Comparison of ENCODE assay signal across 9 mouse cellular contexts in genomic region chr7:105568583-105568982, GRCm38 (mm10). TPM values are rescaled to one million over a fixed set of nuclear protein-coding genes. Genes with fewer than 3 reads are reported as not detected.
DNase-seq lines count a peak whose midpoint lies in the region; ATAC-seq and TF ChIP-seq lines count a peak whose summit lies in the region.
"Had no signal": no experiment of that assay in that cellular context is flagged by ENCODE, and none has a peak within 500 bp of the region (broad histone marks: within the 10 kb centered on the region; RNA-seq: fewer than 3 reads in every experiment).

No protein-coding gene starts in this region.

- no peak overlapping the region for H3K4me2 ChIP-seq in embryonic facial prominence, embryonic 15.5 days (replicated peaks)
- H3K4me2 ChIP-seq: liver, embryonic 13.5 days had no signal

- peak; percentile 26; the same call in 1 of the 2 replicates for ATAC-seq in embryonic facial prominence, embryonic 15.5 days (ENCODE audit: insufficient number of reproducible peaks, low FRiP score, low TSS enrichment, low read depth)
- ATAC-seq in activated CD4-positive, CD25-positive, alpha-beta regulatory T cell, adult 4 months: no peak

- no peak overlapping the region for H3K4me3 ChIP-seq in embryonic facial prominence, embryonic 15.5 days (replicated peaks)
- H3K4me3 ChIP-seq in left cerebral cortex, adult 2 months: peak overlapping the region; percentile 43
- no peak overlapping the region for H3K4me3 ChIP-seq in thymus, adult 2 months (ENCODE audit: control insufficient read depth, insufficient read depth, low read length)
- H3K4me3 ChIP-seq: liver, embryonic 13.5 days had no signal

- peaks cover 24% of the 10 kb centered on the region for H3K4me1 ChIP-seq in embryonic facial prominence, embryonic 15.5 days
- H3K4me1 ChIP-seq in thymus, adult 2 months (replicated peaks; ENCODE audit: control insufficient read depth, insufficient read depth, low read length): no peaks in the 10 kb centered on the region
- H3K4me1 ChIP-seq: liver, embryonic 13.5 days had no signal

- DNase-seq in left cerebral cortex, adult 18-20 months (ENCODE audit: low spot score in 2 of 2): peak; percentile 73 to 80
- no peak for DNase-seq in left cerebral cortex, adult 11 months (ENCODE audit: low spot score)
- peak; percentile 70 to 75 for DNase-seq in left cerebral cortex, adult 2 months (ENCODE audit: extremely low spot score in 1 of 2, low spot score in 2 of 2)
- peak; percentile 81 for DNase-seq in right cerebral cortex, postnatal 25 days
- no peak for DNase-seq in thymus, adult 2 months
- no peak for DNase-seq in thymus, postnatal 14 days
- DNase-seq: liver, embryonic 13.5 days had no signal

- intact Hi-C loops in left cerebral cortex, adult 2 months (cut with DNase I): no loop called here

- H3K9me3 ChIP-seq in embryonic facial prominence, embryonic 15.5 days (replicated peaks): no peaks in the 10 kb centered on the region
- H3K9me3 ChIP-seq: liver, embryonic 13.5 days had no signal

- whole genome bisulfite sequencing in embryonic facial prominence, embryonic 15.5 days: 30% methylated on average over 7 of the region's 7 CpGs
- 86% methylated on average over 7 of the region's 7 CpGs for WGBS in thymus, adult 2 months

- no peak for TF ChIP-seq CTCF in left cerebral cortex, adult 2 months (IDR thresholded peaks at IDR 0.05)
- no peak for TF ChIP-seq CTCF in thymus, adult 2 months (IDR thresholded peaks at IDR 0.05; ENCODE audit: borderline replicate concordance, control insufficient read depth, extremely low read depth, insufficient read depth, low read length, poor library complexity)

- no peaks in the 10 kb centered on the region for H3K27me3 ChIP-seq in embryonic facial prominence, embryonic 15.5 days
- H3K27me3 ChIP-seq in thymus, adult 2 months (ENCODE audit: control insufficient read depth, insufficient read depth, low read length): no peaks in the 10 kb centered on the region

- peaks cover 52% of the 10 kb centered on the region for H3K36me3 ChIP-seq in embryonic facial prominence, embryonic 15.5 days
- H3K36me3 ChIP-seq in thymus, adult 2 months (ENCODE audit: control insufficient read depth, insufficient read depth, low read length): no peaks in the 10 kb centered on the region
- H3K36me3 ChIP-seq: liver, embryonic 13.5 days had no signal

- H3K9ac ChIP-seq in embryonic facial prominence, embryonic 15.5 days: no peak overlapping the region
- H3K9ac ChIP-seq: liver, embryonic 13.5 days had no signal

- H3K27ac ChIP-seq in embryonic facial prominence, embryonic 15.5 days (replicated peaks): no peak overlapping the region
- H3K27ac ChIP-seq in left cerebral cortex, adult 2 months: peak overlapping the region; percentile 95
- H3K27ac ChIP-seq in thymus, adult 2 months (ENCODE audit: control insufficient read depth, insufficient read depth, low read length): no peak overlapping the region
- H3K27ac ChIP-seq: liver, embryonic 13.5 days had no signal

- no peak for TF ChIP-seq POLR2A in thymus, adult 2 months (IDR thresholded peaks at IDR 0.05; ENCODE audit: control insufficient read depth, extremely low read depth, insufficient read depth, low read length, poor library complexity)

RNA-seq across cellular contexts. Expression of gene Apbb1, which starts 12.9 kb away (rescaled TPM):
- 100 to 1,000 TPM; 469 to 485 TPM for total RNA-seq in left cerebral cortex, adult 18-20 months (2021)
- polyA plus RNA-seq in embryonic facial prominence, embryonic 15.5 days (2015; fragmentation: Nextera tagmentation; extraction: Ambion mirVana): 53.1 and 63.4 TPM in 2 replicates
- total RNA-seq in left cerebral cortex, adult 2 months (2021): 100 to 1,000 TPM; 440 to 458 TPM
- polyA plus RNA-seq in thymus, adult 2 months (2012; rRNA removed): 17.7 and 34.8 TPM in 2 replicates
- 1 to 10 TPM; 3.5 to 4.2 TPM for polyA plus RNA-seq in activated CD4-positive, CD25-positive, alpha-beta regulatory T cell, adult 4 months (2017; shearing (Covaris generic))

RNA-seq across cellular contexts. Expression of gene Smpd1, which starts 14.4 kb away (rescaled TPM):
- total RNA-seq in left cerebral cortex, adult 18-20 months (2021): 100 to 1,000 TPM in 1 of 2 experiments, 10 to 100 TPM in 1; 99.9 to 111 TPM
- polyA plus RNA-seq in embryonic facial prominence, embryonic 15.5 days (2015; fragmentation: Nextera tagmentation; extraction: Ambion mirVana): 54.6 and 58.9 TPM in 2 replicates
- total RNA-seq in left cerebral cortex, adult 2 months (2021): 100 to 1,000 TPM in 1 of 2 experiments, 10 to 100 TPM in 1; 96.9 to 107 TPM
- 43.3 and 47.7 TPM in 2 replicates for polyA plus RNA-seq in thymus, adult 2 months (2012; rRNA removed)
- polyA plus RNA-seq in activated CD4-positive, CD25-positive, alpha-beta regulatory T cell, adult 4 months (2017; shearing (Covaris generic)): 10 to 100 TPM; 20.4 to 25.0 TPM

RNA-seq across cellular contexts. Expression of gene Hpx, which starts 31.4 kb away (rescaled TPM):
- total RNA-seq in left cerebral cortex, adult 18-20 months (2021): under 1 TPM; 0.40 to 0.82 TPM
- 0.32 and 0.33 TPM in 2 replicates for polyA plus RNA-seq in embryonic facial prominence, embryonic 15.5 days (2015; fragmentation: Nextera tagmentation; extraction: Ambion mirVana)
- total RNA-seq in left cerebral cortex, adult 2 months (2021): under 1 TPM; 0.30 to 0.68 TPM
- 0.97 and 8.6 TPM in 2 replicates for polyA plus RNA-seq in thymus, adult 2 months (2012; rRNA removed)
- polyA plus RNA-seq in activated CD4-positive, CD25-positive, alpha-beta regulatory T cell, adult 4 months (2017; shearing (Covaris generic)): not detected

Comparison
In these comparisons a context has a peak if more than half of its experiments do, and no peak if none do; other contexts are left out.
1. DNase-seq: peak in left cerebral cortex, adult 18-20 months (2 of 2), left cerebral cortex, adult 2 months (2 of 2) and right cerebral cortex, postnatal 25 days (single experiment); none in left cerebral cortex, adult 11 months (single experiment), thymus, adult 2 months (single experiment) and thymus, postnatal 14 days (single experiment).